ENCODE assay signal across 8 mouse cellular contexts in genomic region chr3:21633600-21634221, GRCm38 (mm10).
A peak's percentile ranks its signal among the peaks of the same experiment; 100 is the strongest.
DNase-seq lines count a peak whose midpoint lies in the region; ATAC-seq and TF ChIP-seq lines count a peak whose summit lies in the region.

No protein-coding gene starts in this region.

- no peaks in the 10 kb centered on the region for H3K9me3 ChIP-seq in kidney, embryonic 15.5 days (replicated peaks)
- no peaks in the 10 kb centered on the region for H3K9me3 ChIP-seq in megakaryocyte, embryonic 14.5 days

- no peaks in the 10 kb centered on the region for H3K36me3 ChIP-seq in kidney, embryonic 15.5 days
- H3K36me3 ChIP-seq in megakaryocyte, embryonic 14.5 days (replicated peaks; ENCODE audit: low read length): no peaks in the 10 kb centered on the region

- TF ChIP-seq CTCF in bone marrow macrophage, adult 2 months (IDR thresholded peaks at IDR 0.05; ENCODE audit: low read depth, low read length): no peak
- no peak for TF ChIP-seq CTCF in gastrocnemius, adult 2 months (IDR thresholded peaks at IDR 0.05)

- H3K27ac ChIP-seq in kidney, embryonic 15.5 days: no peak overlapping the region
- H3K27ac ChIP-seq in bone marrow macrophage, adult 2 months (ENCODE audit: insufficient read depth, low read depth, low read length): peak overlapping the region; percentile 88
- no peak overlapping the region for H3K27ac ChIP-seq in gastrocnemius, adult 2 months

- intact Hi-C loops in heart, postnatal 14 days (cut with DNase I): no loop called here
- intact Hi-C loops in gastrocnemius, adult 2 months (cut with DNase I): no loop called here

- TF ChIP-seq POLR2A in bone marrow macrophage, adult 2 months (IDR thresholded peaks at IDR 0.05; ENCODE audit: borderline replicate concordance, low read depth, low read length): no peak

- no peak overlapping the region for H3K4me2 ChIP-seq in kidney, embryonic 15.5 days

- H3K4me3 ChIP-seq in kidney, embryonic 15.5 days (replicated peaks): no peak overlapping the region
- no peak overlapping the region for H3K4me3 ChIP-seq in bone marrow macrophage, adult 2 months (ENCODE audit: insufficient read depth, low read length)
- H3K4me3 ChIP-seq in megakaryocyte, embryonic 14.5 days (replicated peaks): peak overlapping the region; percentile 19
- no peak overlapping the region for H3K4me3 ChIP-seq in gastrocnemius, adult 2 months

- DNase-seq in kidney, adult 18-20 months: peak; percentile 15
- peak; percentile 4 to 44 for DNase-seq in heart, postnatal 14 days
- DNase-seq in gastrocnemius, adult 2 months: no peak
- DNase-seq in c-Kit-positive CD71-positive TER-119-positive erythroid progenitor cells, embryonic 14.5 days (ENCODE audit: low spot score): no peak
- DNase-seq in ovary, postnatal 14 days (ENCODE audit: low spot score): no peak

- H3K27me3 ChIP-seq in kidney, embryonic 15.5 days: no peaks in the 10 kb centered on the region
- no peaks in the 10 kb centered on the region for H3K27me3 ChIP-seq in megakaryocyte, embryonic 14.5 days (replicated peaks)

- WGBS in kidney, embryonic 15.5 days: 27% methylated on average over 1 of the region's 1 CpGs

- 0 out of 2 replicates have a peak, but pooled peaks cover 4% of the 10 kb centered on the region for H3K4me1 ChIP-seq in kidney, embryonic 15.5 days
- peaks cover 17% of the 10 kb centered on the region for H3K4me1 ChIP-seq in bone marrow macrophage, adult 2 months (ENCODE audit: control insufficient read depth, insufficient read depth, low read length)
- peaks cover 8% of the 10 kb centered on the region for H3K4me1 ChIP-seq in megakaryocyte, embryonic 14.5 days

- no peak overlapping the region for H3K9ac ChIP-seq in kidney, embryonic 15.5 days

- no peak for ATAC-seq in kidney, embryonic 15.5 days (replicated peaks; ENCODE audit: low FRiP score)

Comparison
In these comparisons a context has a peak if more than half of its experiments do, and no peak if none do; other contexts are left out.
1. DNase-seq: peak in kidney, adult 18-20 months (single experiment) and heart, postnatal 14 days (2 of 2); none in gastrocnemius, adult 2 months (single experiment), c-Kit-positive CD71-positive TER-119-positive erythroid progenitor cells, embryonic 14.5 days (single experiment) and ovary, postnatal 14 days (single experiment).